Mouse (Mus musculus): ENCODE results near the gene Topaz1.

GRCm38 (mm10) chr9:122837216-122837615 is 90.1 kb downstream of the Topaz1 start:
- TF ChIP-seq CTCF (IDR thresholded peaks at IDR 0.05; ENCODE audit: low read depth, low read length) (no peak), POLR2A (IDR thresholded peaks at IDR 0.05; ENCODE audit: borderline replicate concordance, low read depth, low read length) (no peak)
